Mouse (Mus musculus) lung, postnatal 0 days (tissue): ENCODE measurements around the gene Hes2. TPM values are rescaled to one million over a fixed set of nuclear protein-coding genes. Genes with fewer than 3 reads are reported as not detected.

Experiments used
- ATAC-seq: fragments of 200-750 bp; cut with Nextera tagmentation; 2 replicates; pipeline ENCODE4 v1.8.0; 2017; ENCODE audit warnings: moderate library complexity
- DNase-seq: peaks from one replicate; pipeline ENCODE4 v3.0.0-alpha.2; 2016; ENCODE audit warnings: low spot score
- H3K27ac ChIP-seq: fragments of 300-500 bp; sonication (generic); 2 replicates; pipeline ENCODE4 v1.5.1; 2014; ENCODE audit warnings: antibody characterized with exemption, mild to moderate bottlenecking, low read length, mixed read lengths
- H3K27me3 ChIP-seq: fragments of 300-500 bp; sonication (generic); replicated peaks from 2 replicates; pipeline ENCODE4 v1.6.1; 2014; ENCODE audit warnings: low read length, mixed read lengths; ENCODE audit not compliant: insufficient read depth
- H3K36me3 ChIP-seq: fragments of 300-500 bp; sonication (generic); 2 replicates; pipeline ENCODE4 v1.6.1; 2014; ENCODE audit warnings: low read length, mixed read lengths; ENCODE audit not compliant: insufficient read depth
- H3K4me1 ChIP-seq: fragments of 300-500 bp; sonication (generic); 2 replicates; pipeline ENCODE4 v1.6.1; 2014; ENCODE audit warnings: antibody characterized with exemption, low read depth, low read length, mixed read lengths; ENCODE audit not compliant: insufficient read depth
- H3K4me2 ChIP-seq: fragments of 300-500 bp; sonication (generic); replicated peaks from 2 replicates; pipeline ENCODE4 v1.6.1; 2014; ENCODE audit warnings: low read depth, mild to moderate bottlenecking, low read length, moderate library complexity, mixed read lengths
- H3K4me3 ChIP-seq: fragments of 300-500 bp; sonication (generic); 2 replicates; pipeline ENCODE4 v1.5.1; 2014; ENCODE audit warnings: low read depth, low read length
- H3K9ac ChIP-seq: fragments of 300-500 bp; sonication (generic); replicated peaks from 2 replicates; pipeline ENCODE4 v1.6.1; 2014; ENCODE audit warnings: low read depth, mild to moderate bottlenecking
- H3K9me3 ChIP-seq: fragments of 300-500 bp; sonication (generic); 2 replicates; pipeline ENCODE4 v1.6.1; 2016; ENCODE audit warnings: low read length, mixed read lengths
- CTCF ChIP-seq: IDR thresholded peaks from 2 replicates; pipeline ENCODE4 v1.5.1; 2016; ENCODE audit warnings: antibody characterized with exemption, mild to moderate bottlenecking
- EP300 ChIP-seq: IDR thresholded peaks from 2 replicates; pipeline ENCODE4 v1.6.1; 2016; ENCODE audit warnings: antibody characterized with exemption, mild to moderate bottlenecking, control low read depth
- WGBS: fragments of 180-500 bp; shearing (Covaris S2); extraction: QIAGEN DNeasy Blood & Tissue Kit; methylation state at CpG from one replicate; pipeline ENCODE4 v1.1.7; 2014; 5-methylcytosine and 5-hydroxymethylcytosine counted together
- polyA plus RNA-seq: library from polyadenylated mRNA; unstranded; fragments of >200 nt; fragmentation: Nextera tagmentation; extraction: Ambion mirVana; gene quantifications from 2 replicates; pipeline ENCODE4 v1.2.1, GENCODE M21; 2015

The Hes2 gene
- polyA plus RNA-seq, 1 experiment from 2014 or later = 0.26 TPM

GRCm38 (mm10) chr4:152155019-152155418 is 3.6 kb upstream of the Hes2 start:
- H3K4me2 ChIP-seq = no peak overlapping the region
- H3K27ac ChIP-seq = no peak overlapping the region
- ATAC-seq = no peak
- peaks cover 46% of the 10 kb centered on the region for H3K27me3 ChIP-seq
- 60% methylated on average over 4 of the region's 4 CpGs for WGBS
- no peak overlapping the region for H3K4me3 ChIP-seq
- no peaks in the 10 kb centered on the region for H3K36me3 ChIP-seq
- peaks cover 9% of the 10 kb centered on the region for H3K4me1 ChIP-seq
- no peak overlapping the region for H3K9ac ChIP-seq
- H3K9me3 ChIP-seq = no peaks in the 10 kb centered on the region
- no peak for DNase-seq
- peak; percentile 24 for TF ChIP-seq CTCF
- no peak for TF ChIP-seq EP300

- H3K9ac ChIP-seq = no peak overlapping the region
These were observed 685 bp upstream of the Hes2 start for GRCm38 (mm10) chr4:152157779-152158584.

GRCm38 (mm10) chr4:152159285-152159678 is 615 bp downstream of the Hes2 start:
- H3K4me3 ChIP-seq = 0 out of 2 replicates have a peak overlapping the region, but pooled peaks have one; percentile 3
- H3K27me3 ChIP-seq = peaks cover 37% of the 10 kb centered on the region
- no peaks in the 10 kb centered on the region for H3K36me3 ChIP-seq
- peaks cover 6% of the 10 kb centered on the region; the same call in 1 of the 2 replicates for H3K4me1 ChIP-seq
- H3K9me3 ChIP-seq = no peaks in the 10 kb centered on the region
- DNase-seq (no peak), ATAC-seq (peak; percentile 9; the same call in 1 of the 2 replicates)
- no peak for TF ChIP-seq CTCF
- no peak for TF ChIP-seq EP300
- 3% methylated on average over 17 of the region's 19 CpGs for WGBS
- H3K9ac ChIP-seq = no peak overlapping the region
- H3K27ac ChIP-seq = no peak overlapping the region
- H3K4me2 ChIP-seq = peak overlapping the region; percentile 49

More at GRCm38 (mm10) chr4:152157779-152158584, 685 bp upstream of the Hes2 start:
- H3K4me1 ChIP-seq = peaks cover 6% of the 10 kb centered on the region; the same call in 1 of the 2 replicates
- H3K4me3 ChIP-seq = peak overlapping the region; percentile 24; the same call in 1 of the 2 replicates
- DNase-seq (no peak), ATAC-seq (no peak)
- H3K27me3 ChIP-seq = peaks cover 43% of the 10 kb centered on the region
- peak overlapping the region; percentile 49 for H3K4me2 ChIP-seq
- WGBS = 13% methylated on average over 21 of the region's 21 CpGs
- no peaks in the 10 kb centered on the region for H3K9me3 ChIP-seq
- H3K36me3 ChIP-seq = no peaks in the 10 kb centered on the region
- peak; percentile 73 for TF ChIP-seq CTCF
- no peak for TF ChIP-seq EP300
- H3K27ac ChIP-seq = no peak overlapping the region

GRCm38 (mm10) chr4:152160748-152161147 is 2.1 kb downstream of the Hes2 start:
- DNase-seq = no peak
- no peak for TF ChIP-seq EP300
- no peak for TF ChIP-seq CTCF
- no peak for ATAC-seq
- Histone ChIP-seq H3K4me1 (peaks cover 6% of the 10 kb centered on the region; the same call in 1 of the 2 replicates), H3K27me3 (peaks cover 37% of the 10 kb centered on the region), H3K36me3 (no peaks in the 10 kb centered on the region), H3K9me3 (no peaks in the 10 kb centered on the region), H3K4me2 (no peak overlapping the region), H3K9ac (no peak overlapping the region), H3K4me3 (no peak overlapping the region), H3K27ac (no peak overlapping the region)
- 37% methylated on average over 4 of the region's 4 CpGs for WGBS

- 67% methylated on average over 6 of the region's 6 CpGs for WGBS
- peaks cover 6% of the 10 kb centered on the region; the same call in 1 of the 2 replicates for H3K4me1 ChIP-seq
- H3K4me2 ChIP-seq = no peak overlapping the region
- TF ChIP-seq CTCF (no peak), EP300 (no peak)
- no peak overlapping the region for H3K27ac ChIP-seq
- no peaks in the 10 kb centered on the region for H3K36me3 ChIP-seq
- DNase-seq (no peak), ATAC-seq (no peak)
- no peak overlapping the region for H3K9ac ChIP-seq
- H3K4me3 ChIP-seq = no peak overlapping the region
- peaks cover 37% of the 10 kb centered on the region for H3K27me3 ChIP-seq
- H3K9me3 ChIP-seq = no peaks in the 10 kb centered on the region
These were observed 2.9 kb downstream of the Hes2 start for GRCm38 (mm10) chr4:152161601-152162000.

- Histone ChIP-seq H3K9ac (no peak overlapping the region), H3K4me2 (no peak overlapping the region), H3K4me3 (no peak overlapping the region), H3K9me3 (no peaks in the 10 kb centered on the region), H3K36me3 (no peaks in the 10 kb centered on the region), H3K27ac (no peak overlapping the region), H3K27me3 (peaks cover 37% of the 10 kb centered on the region), H3K4me1 (peaks cover 6% of the 10 kb centered on the region; the same call in 1 of the 2 replicates)
- no peak for TF ChIP-seq CTCF
- no peak for TF ChIP-seq EP300
- ATAC-seq = no peak
- no peak for DNase-seq
- WGBS = 80% methylated on average over 2 of the region's 2 CpGs
These were observed 4.1 kb downstream of the Hes2 start for GRCm38 (mm10) chr4:152162748-152163147.
